Mouse (Mus musculus) thymus, postnatal 25 days (tissue): ENCODE measurements around the gene Hpdl.
"Not testable (repeated sequence)": the region's sequence is repeated elsewhere in the genome, so short reads cannot be mapped to it uniquely, and the experiment has no call there.

ENCODE experiments used
- DNase-seq: peaks from one replicate; pipeline ENCODE4 v3.0.0; 2022

Hpdl gene

GRCm38 (mm10) chr4:116821694-116822016, at the start of gene Hpdl:
Gene Hpdl (minus strand): TSS chr4:116821707.
- DNase-seq = no peak

DNA sequence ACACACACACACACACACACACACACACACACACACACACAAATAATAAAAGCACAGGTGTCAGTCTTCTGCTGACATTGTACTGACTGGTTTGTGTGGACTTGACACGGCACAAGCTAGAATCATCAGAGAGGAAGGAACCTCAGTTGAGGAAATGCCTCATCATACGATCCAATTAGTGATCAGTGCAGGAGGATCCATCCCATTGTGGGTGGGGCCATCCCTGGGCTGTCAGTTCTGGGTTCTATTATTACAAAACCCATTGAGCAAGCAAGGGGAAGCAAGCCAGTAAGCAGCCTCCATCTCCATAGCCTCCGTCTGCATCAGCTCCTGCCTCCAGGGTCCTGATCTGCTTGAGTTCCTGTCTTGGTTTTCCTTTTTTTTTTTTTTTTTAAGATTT, 48.4 kb upstream of the Hpdl start:
- DNase-seq = no peak

GRCm38 (mm10) chr4:116862023-116862422, 40.5 kb upstream of the Hpdl start:
- DNase-seq = no peak

GRCm38 (mm10) chr4:116859711-116860110, 38.2 kb upstream of the Hpdl start:
- no peak for DNase-seq

DNA sequence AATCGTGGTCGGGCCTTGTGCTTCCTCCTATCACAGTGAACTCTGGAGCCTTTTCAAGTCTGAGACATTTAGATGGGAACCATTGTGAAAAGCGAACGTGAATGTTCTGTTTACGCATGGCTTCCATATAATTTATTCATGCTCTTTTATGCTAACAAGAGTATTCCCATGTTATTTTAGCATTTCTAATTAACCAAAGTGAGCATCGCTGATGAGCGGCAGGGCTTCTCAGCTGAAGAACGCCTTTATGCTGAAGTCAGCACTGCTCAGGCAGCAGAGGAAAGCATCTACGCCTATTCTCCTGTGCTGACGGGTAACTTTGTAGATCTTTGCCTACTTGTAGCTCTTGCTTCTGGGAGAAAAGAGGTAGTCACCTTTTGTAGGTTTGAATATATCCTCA, 35.7 kb upstream of the Hpdl start:
- DNase-seq = no peak

DNA sequence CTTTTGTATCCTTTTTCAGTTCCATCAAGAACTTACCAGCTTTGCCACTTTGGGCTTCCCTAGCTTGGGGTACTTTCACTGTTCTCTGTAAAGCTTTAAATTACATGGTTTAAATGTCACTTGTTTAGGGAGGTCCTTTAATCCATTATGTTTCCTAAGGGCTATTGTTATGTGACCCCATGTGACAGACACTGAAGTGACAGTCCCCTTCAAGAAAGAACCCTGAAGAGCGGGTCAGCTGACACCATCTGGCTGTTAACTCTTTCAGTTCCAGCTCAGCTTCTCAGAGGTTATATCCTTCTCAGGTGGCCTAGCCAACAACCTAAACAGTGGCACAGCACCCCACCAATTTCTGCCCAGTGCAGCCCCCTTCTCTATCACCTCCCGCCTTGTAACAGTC, 32.8 kb upstream of the Hpdl start:
- DNase-seq = no peak

GRCm38 (mm10) chr4:116849901-116850300, 28.4 kb upstream of the Hpdl start:
- no peak for DNase-seq

DNA sequence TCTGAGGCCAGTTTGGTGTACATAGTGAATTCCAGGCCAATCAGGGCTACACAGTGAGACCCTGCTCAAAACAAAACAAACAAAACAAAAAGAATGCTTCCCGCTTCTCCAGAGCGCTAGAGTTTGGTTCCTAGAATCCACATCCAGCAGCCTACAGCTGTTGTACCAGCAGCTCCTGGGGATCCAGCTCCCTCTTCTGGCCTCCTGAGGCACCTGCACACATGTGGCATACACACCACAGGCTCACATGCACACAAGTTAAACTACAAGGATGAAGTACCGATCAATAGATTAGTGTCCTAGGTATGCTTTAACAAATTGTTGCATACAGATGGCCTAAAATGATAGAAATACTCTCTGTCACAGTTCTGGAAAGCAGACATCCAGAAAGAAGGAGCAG, 22.8 kb upstream of the Hpdl start:
- no peak for DNase-seq

- no peak for DNase-seq
These were observed 19.3 kb upstream of the Hpdl start for GRCm38 (mm10) chr4:116840841-116841240.

GRCm38 (mm10) chr4:116840096-116840495, 18.6 kb upstream of the Hpdl start:
- not testable (repeated sequence) for DNase-seq

DNA sequence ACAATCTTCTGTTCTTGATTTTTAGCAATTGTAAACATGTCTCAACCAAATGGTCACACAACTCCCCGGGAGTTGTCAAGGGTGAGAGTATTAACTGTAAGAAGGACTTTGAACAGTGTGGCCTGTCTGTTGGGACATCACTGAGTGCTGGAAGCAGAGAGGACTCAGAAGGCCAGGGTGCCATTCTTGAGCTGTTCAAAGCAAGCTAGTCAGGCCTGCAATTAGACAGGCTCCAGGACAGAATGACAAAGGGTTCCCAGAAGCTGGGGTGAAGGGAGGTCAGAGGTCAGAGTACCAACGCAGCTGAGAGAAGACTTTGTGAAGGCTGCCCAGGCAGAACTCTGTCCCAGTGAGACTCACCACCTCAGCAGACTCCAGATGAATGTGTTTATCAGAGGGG, 17.5 kb upstream of the Hpdl start:
- no peak for DNase-seq

- no peak for DNase-seq
These were observed 8.5 kb upstream of the Hpdl start for GRCm38 (mm10) chr4:116830070-116830368.

DNA sequence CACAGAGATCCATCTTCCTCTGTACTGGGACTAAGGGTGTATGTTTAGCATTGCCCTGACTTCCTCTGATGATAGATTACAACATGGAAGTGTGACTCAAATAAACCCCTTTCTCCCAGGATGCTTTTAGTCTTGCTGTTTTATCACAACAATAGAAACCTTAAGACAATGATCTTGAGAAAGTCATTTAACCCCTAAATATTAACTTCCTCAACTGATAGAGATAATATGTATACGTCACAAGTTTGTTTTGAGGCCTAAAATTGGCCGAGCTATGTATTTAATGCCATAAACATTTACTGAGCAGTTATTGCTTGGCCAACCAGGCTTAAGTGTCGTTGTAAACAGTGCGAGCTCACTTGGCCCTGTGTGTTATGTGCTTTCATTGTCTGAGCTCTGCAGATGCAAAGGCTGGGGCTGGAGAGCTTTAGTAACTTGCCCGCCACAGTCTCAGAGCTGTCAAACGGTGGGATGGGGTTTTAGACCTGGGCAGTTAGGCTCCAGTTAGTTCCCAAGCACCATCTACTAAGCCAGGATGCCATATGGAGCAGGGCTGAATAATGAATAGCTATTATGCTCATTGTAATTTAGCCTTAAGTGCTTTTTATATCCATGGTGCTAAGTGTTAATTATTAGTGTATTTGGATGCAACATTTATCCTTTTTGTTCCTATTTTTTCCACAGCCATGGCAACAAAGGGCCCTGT, 8.0 kb upstream of the Hpdl start:
- DNase-seq = no peak

DNA sequence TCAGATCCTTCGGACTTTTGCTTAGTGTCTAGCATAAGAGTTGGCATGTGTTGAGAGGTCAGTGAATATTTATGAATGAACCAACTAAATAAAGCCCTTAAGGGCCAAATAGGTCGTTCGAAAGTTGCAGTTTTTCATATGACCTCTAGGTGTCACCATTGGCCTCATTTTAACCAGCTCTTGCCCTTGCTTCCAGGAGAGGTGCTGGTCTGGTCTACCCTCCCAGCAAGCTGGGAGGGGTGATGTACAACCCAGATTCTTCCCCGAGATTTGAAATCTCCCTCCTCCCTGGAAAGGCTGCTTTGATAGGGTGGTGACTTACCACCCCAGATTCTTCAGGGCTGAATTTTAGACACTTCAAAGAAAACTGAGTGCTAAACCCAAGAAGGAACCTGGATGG, 6.3 kb upstream of the Hpdl start:
- DNase-seq = peak; percentile 21

- peak; percentile 80 for DNase-seq
These were observed 3.1 kb upstream of the Hpdl start for GRCm38 (mm10) chr4:116824541-116825004.

GRCm38 (mm10) chr4:116820902-116821693, 409 bp downstream of the Hpdl start:
- peak; percentile 40 for DNase-seq

GRCm38 (mm10) chr4:116819968-116820901, 1.3 kb downstream of the Hpdl start:
- no peak for DNase-seq

GRCm38 (mm10) chr4:116817486-116817885, 4.0 kb downstream of the Hpdl start:
- no peak for DNase-seq

DNA sequence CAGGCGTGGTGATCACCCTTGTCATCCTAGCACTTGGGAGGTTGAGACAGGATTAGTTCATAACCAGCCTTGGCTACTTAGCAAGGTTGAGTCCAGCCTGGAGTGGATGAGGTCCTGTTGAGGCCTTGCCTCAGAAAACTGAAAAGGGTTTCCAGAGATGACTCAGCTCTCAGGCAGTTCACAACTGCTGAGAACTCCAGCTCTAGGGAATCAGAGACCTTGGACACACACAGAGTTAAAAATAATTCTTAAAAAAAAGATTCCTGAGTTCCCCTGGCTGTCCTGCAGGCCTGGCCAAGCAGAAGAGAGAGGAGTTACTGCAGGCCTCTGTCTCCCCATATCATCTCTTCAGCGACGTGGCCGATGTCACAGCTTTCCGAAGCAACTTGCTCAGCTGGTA, 6.2 kb downstream of the Hpdl start:
- DNase-seq = no peak

GRCm38 (mm10) chr4:116811012-116811411, 10.5 kb downstream of the Hpdl start:
- no peak for DNase-seq

DNA sequence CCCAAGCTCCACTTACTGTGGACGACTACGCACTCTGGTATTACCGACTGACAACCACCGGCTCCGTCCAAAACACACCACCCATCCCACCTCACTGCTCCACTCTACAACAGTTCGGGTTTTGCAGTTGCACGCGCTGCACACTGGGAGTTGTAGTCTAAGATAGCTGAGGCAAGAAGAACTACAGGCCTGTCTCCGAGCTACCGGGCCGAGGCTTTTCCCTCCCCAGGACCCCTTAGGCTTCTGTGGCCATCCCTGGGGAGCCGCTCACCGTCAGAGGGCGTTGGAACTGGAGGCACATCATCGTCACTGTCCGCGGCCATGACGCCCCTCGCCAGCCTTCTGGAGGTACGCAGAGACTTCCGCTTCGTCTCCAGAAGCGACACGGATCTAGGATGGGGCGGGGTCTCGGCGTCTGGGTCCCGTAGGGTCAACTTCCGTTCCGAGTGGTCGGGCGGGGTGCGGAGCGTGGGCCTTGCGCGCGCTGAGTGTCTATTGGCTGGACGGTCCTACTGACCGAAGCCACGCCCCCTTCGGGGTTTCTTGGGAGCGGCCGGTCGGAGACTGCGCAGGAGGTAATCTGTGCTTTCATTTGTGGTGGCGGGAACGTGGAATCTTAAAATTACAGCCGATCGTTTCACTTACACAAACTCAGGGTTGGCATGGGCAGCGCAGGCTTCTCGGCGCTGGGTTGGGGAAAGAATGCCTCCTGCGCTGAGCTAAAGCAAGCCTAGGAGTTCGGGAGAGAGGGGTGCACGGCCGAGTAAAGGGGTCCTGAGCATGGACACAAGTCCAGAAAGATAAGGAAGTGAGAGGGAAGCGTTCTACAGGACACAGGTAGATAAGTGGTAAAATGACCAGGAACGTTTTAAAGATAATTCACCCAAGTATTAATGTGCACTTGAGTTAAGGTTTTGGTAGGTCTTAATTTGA, 14.0 kb downstream of the Hpdl start, which contains the start of the genes Toe1 and Mutyh:
Gene Toe1 (minus strand): TSS at position 444 of the 933 bp plus-strand sequence.
Gene Mutyh (plus strand): TSS at position 527 of the 933 bp plus-strand sequence.
- DNase-seq = peak; percentile 92

- no peak for DNase-seq
These were observed 21.6 kb downstream of the Hpdl start for GRCm38 (mm10) chr4:116799901-116800300.
